Mouse (Mus musculus): ENCODE results near the gene Ethe1. TPM values are rescaled to one million over a fixed set of nuclear protein-coding genes. Genes with fewer than 3 reads are reported as not detected.
A peak's percentile ranks its signal among the peaks of the same experiment; 100 is the strongest.

Gene Ethe1
- total and polyA plus RNA-seq, 2 experiments from 2014 or later, result 31.3 to 32.2 TPM

- ATAC-seq (ENCODE audit: low FRiP score), result 0 out of 2 replicates have a peak, but pooled peaks have one; percentile 2
- 0 out of 2 replicates have a peak, but pooled peaks cover 3% of the 10 kb centered on the region for H3K36me3 ChIP-seq (ENCODE audit: insufficient read depth, low read length)
- WGBS, result 52% methylated on average over 14 of the region's 16 CpGs
Measured at GRCm38 (mm10) chr7:24585995-24586394, 1.3 kb upstream of the Ethe1 start.

GRCm38 (mm10) chr7:24586828-24587227 lies 515 bp upstream of the Ethe1 start:
- peak overlapping the region; percentile 71; the same call in 1 of the 2 replicates for H3K27ac ChIP-seq (ENCODE audit: low read depth, low read length)
- no peak for TF ChIP-seq CTCF (IDR thresholded peaks at IDR 0.05)
- 8% methylated on average over 8 of the region's 8 CpGs for WGBS

More at GRCm38 (mm10) chr7:24585995-24586394, 1.3 kb upstream of the Ethe1 start:
- Histone ChIP-seq H3K9ac (replicated peaks; ENCODE audit: low read length, poor library complexity, severe bottlenecking) (no peak overlapping the region), H3K4me3 (ENCODE audit: low read depth, low read length) (no peak overlapping the region), H3K4me2 (ENCODE audit: low read depth, low read length, poor library complexity, severe bottlenecking) (peak overlapping the region; percentile 66), H3K27me3 (ENCODE audit: insufficient read depth, low read length) (no peaks in the 10 kb centered on the region), H3K27ac (ENCODE audit: low read depth, low read length) (no peak overlapping the region), H3K9me3 (ENCODE audit: low read length) (no peaks in the 10 kb centered on the region), H3K4me1 (ENCODE audit: insufficient read depth, low read length) (no peaks in the 10 kb centered on the region)
- TF ChIP-seq CTCF (IDR thresholded peaks at IDR 0.05), result no peak
- no peak for DNase-seq (ENCODE audit: low spot score)

GRCm38 (mm10) chr7:24588336-24588735 lies 993 bp downstream of the Ethe1 start:
- no peak for ATAC-seq (ENCODE audit: low FRiP score)
- TF ChIP-seq CTCF (IDR thresholded peaks at IDR 0.05), result no peak

More at GRCm38 (mm10) chr7:24586828-24587227, 515 bp upstream of the Ethe1 start:
- DNase-seq (ENCODE audit: low spot score) (peak; percentile 44), ATAC-seq (ENCODE audit: low FRiP score) (peak; percentile 61)
- Histone ChIP-seq H3K27me3 (ENCODE audit: insufficient read depth, low read length) (no peaks in the 10 kb centered on the region), H3K9ac (replicated peaks; ENCODE audit: low read length, poor library complexity, severe bottlenecking) (peak overlapping the region; percentile 90), H3K4me3 (ENCODE audit: low read depth, low read length) (peak overlapping the region; percentile 64), H3K4me1 (ENCODE audit: insufficient read depth, low read length) (no peaks in the 10 kb centered on the region), H3K36me3 (ENCODE audit: insufficient read depth, low read length) (0 out of 2 replicates have a peak, but pooled peaks cover 3% of the 10 kb centered on the region), H3K4me2 (ENCODE audit: low read depth, low read length, poor library complexity, severe bottlenecking) (peak overlapping the region; percentile 66), H3K9me3 (ENCODE audit: low read length) (no peaks in the 10 kb centered on the region)

GRCm38 (mm10) chr7:24591735-24592134 lies 4.4 kb downstream of the Ethe1 start:
- no peak for ATAC-seq (ENCODE audit: low FRiP score)
- Histone ChIP-seq H3K9me3 (ENCODE audit: low read length) (no peaks in the 10 kb centered on the region), H3K27ac (ENCODE audit: low read depth, low read length) (no peak overlapping the region), H3K4me1 (ENCODE audit: insufficient read depth, low read length) (peaks cover 18% of the 10 kb centered on the region; the same call in 1 of the 2 replicates), H3K4me2 (ENCODE audit: low read depth, low read length, poor library complexity, severe bottlenecking) (no peak overlapping the region), H3K9ac (replicated peaks; ENCODE audit: low read length, poor library complexity, severe bottlenecking) (no peak overlapping the region), H3K4me3 (ENCODE audit: low read depth, low read length) (no peak overlapping the region), H3K36me3 (ENCODE audit: insufficient read depth, low read length) (no peaks in the 10 kb centered on the region), H3K27me3 (ENCODE audit: insufficient read depth, low read length) (no peaks in the 10 kb centered on the region)
- DNase-seq (ENCODE audit: low spot score), result no peak
- 69% methylated on average over 5 of the region's 5 CpGs for WGBS
- TF ChIP-seq CTCF (IDR thresholded peaks at IDR 0.05), result peak; percentile 60

More at GRCm38 (mm10) chr7:24588336-24588735, 993 bp downstream of the Ethe1 start:
- H3K4me3 ChIP-seq (ENCODE audit: low read depth, low read length), result no peak overlapping the region
- no peak for DNase-seq (ENCODE audit: low spot score)
- H3K4me2 ChIP-seq (ENCODE audit: low read depth, low read length, poor library complexity, severe bottlenecking), result no peak overlapping the region
- WGBS, result 83% methylated on average over 13 of the region's 13 CpGs
- no peaks in the 10 kb centered on the region for H3K27me3 ChIP-seq (ENCODE audit: insufficient read depth, low read length)
- no peak overlapping the region for H3K9ac ChIP-seq (replicated peaks; ENCODE audit: low read length, poor library complexity, severe bottlenecking)
- H3K4me1 ChIP-seq (ENCODE audit: insufficient read depth, low read length), result 0 out of 2 replicates have a peak, but pooled peaks cover 3% of the 10 kb centered on the region
- no peak overlapping the region for H3K27ac ChIP-seq (ENCODE audit: low read depth, low read length)
- H3K9me3 ChIP-seq (ENCODE audit: low read length), result no peaks in the 10 kb centered on the region
- H3K36me3 ChIP-seq (ENCODE audit: insufficient read depth, low read length), result 0 out of 2 replicates have a peak, but pooled peaks cover 3% of the 10 kb centered on the region

GRCm38 (mm10) chr7:24592163-24592562 lies 4.8 kb downstream of the Ethe1 start:
- H3K9ac ChIP-seq (replicated peaks; ENCODE audit: low read length, poor library complexity, severe bottlenecking), result no peak overlapping the region
- no peak overlapping the region for H3K4me2 ChIP-seq (ENCODE audit: low read depth, low read length, poor library complexity, severe bottlenecking)
- 56% methylated on average over 4 of the region's 4 CpGs for WGBS
- H3K9me3 ChIP-seq (ENCODE audit: low read length), result no peaks in the 10 kb centered on the region
- no peaks in the 10 kb centered on the region for H3K27me3 ChIP-seq (ENCODE audit: insufficient read depth, low read length)
- DNase-seq (ENCODE audit: low spot score) (no peak), ATAC-seq (ENCODE audit: low FRiP score) (no peak)
- no peaks in the 10 kb centered on the region for H3K36me3 ChIP-seq (ENCODE audit: insufficient read depth, low read length)
- TF ChIP-seq CTCF (IDR thresholded peaks at IDR 0.05), result no peak
- peaks cover 18% of the 10 kb centered on the region; the same call in 1 of the 2 replicates for H3K4me1 ChIP-seq (ENCODE audit: insufficient read depth, low read length)
- no peak overlapping the region for H3K4me3 ChIP-seq (ENCODE audit: low read depth, low read length)
- no peak overlapping the region for H3K27ac ChIP-seq (ENCODE audit: low read depth, low read length)

- no peak for TF ChIP-seq CTCF (IDR thresholded peaks at IDR 0.05)
- no peak for DNase-seq (ENCODE audit: low spot score)
- H3K9me3 ChIP-seq (ENCODE audit: low read length), result no peaks in the 10 kb centered on the region
- peaks cover 18% of the 10 kb centered on the region; the same call in 1 of the 2 replicates for H3K4me1 ChIP-seq (ENCODE audit: insufficient read depth, low read length)
- WGBS, result 79% methylated on average over 6 of the region's 6 CpGs
- H3K27ac ChIP-seq (ENCODE audit: low read depth, low read length), result no peak overlapping the region
- ATAC-seq (ENCODE audit: low FRiP score), result no peak
- no peak overlapping the region for H3K4me3 ChIP-seq (ENCODE audit: low read depth, low read length)
- no peak overlapping the region for H3K9ac ChIP-seq (replicated peaks; ENCODE audit: low read length, poor library complexity, severe bottlenecking)
- no peak overlapping the region for H3K4me2 ChIP-seq (ENCODE audit: low read depth, low read length, poor library complexity, severe bottlenecking)
- H3K27me3 ChIP-seq (ENCODE audit: insufficient read depth, low read length), result no peaks in the 10 kb centered on the region
- H3K36me3 ChIP-seq (ENCODE audit: insufficient read depth, low read length), result no peaks in the 10 kb centered on the region
Measured at GRCm38 (mm10) chr7:24592781-24593180, 5.4 kb downstream of the Ethe1 start.

Data from midbrain, postnatal 0 days (tissue).